Mouse (Mus musculus) right cerebral cortex, postnatal 4 days (tissue): ENCODE measurements around the gene Phgr1.
A peak's percentile ranks its signal among the peaks of the same experiment; 100 is the strongest.

Source experiments
- DNase-seq: peaks from one replicate; pipeline ENCODE4 v3.0.0-alpha.2; 2022

Gene Phgr1

GRCm38 (mm10) chr2:118772158-118772874 is at the start of gene Phgr1:
Phgr1 (plus strand) TSS chr2:118772769.
- no peak for DNase-seq

DNA sequence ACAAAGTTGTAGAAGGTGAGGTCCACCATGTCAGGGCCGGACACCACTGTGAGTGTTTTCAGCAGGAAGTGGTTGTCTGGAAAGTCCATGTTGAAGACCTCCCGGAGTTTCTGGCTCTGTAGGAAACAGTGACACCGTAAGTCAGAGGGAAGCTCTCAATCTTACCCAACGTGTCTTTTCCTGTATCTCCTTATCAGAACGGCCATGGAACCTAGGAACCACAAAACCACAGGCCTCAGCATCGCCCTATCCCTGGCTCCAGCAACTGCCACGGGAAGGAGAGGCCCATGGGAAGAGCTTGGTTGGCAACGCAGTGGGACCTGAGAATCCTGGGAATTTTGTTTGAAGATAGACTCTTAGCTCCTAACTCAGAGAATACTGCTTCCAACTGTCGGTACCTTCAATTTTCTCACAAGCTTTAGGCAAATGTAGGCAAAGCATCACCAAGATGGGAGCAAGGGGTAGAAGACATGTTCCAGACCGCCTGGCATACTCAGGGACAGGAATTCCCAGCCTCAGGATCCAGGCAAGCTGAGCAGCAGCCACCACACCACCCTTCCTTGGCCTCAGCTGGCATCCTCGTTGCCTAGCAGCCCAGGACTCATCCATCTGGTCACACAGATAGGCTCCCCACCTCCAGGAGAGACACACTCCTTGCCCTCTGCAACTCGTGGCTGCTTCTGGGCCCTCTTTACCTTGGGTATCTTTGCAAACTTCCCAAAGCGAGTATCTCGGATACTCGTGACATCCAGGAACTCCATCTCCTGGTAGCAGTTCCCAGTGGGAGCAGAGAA is 48.7 kb upstream of the Phgr1 start:
- DNase-seq = no peak

DNA sequence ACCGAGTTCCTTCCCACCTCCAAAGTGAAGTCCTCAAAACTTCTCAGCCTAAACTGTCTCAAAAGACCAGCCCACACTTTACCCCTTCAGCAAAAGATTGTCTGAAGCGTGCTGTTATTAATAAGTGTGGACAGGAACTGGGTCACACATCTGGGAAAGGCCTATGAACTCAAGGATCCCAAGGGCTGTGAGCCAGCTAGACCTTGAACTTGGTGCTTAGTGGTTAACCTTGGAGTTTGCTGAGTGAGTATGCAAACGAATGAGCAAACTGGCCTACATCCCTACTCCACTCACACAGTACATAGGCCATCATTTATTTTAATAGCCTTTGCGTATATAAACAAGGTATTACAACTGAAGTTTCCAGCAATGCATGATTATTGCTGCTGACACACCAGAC is 47.1 kb upstream of the Phgr1 start:
- DNase-seq = no peak

DNA sequence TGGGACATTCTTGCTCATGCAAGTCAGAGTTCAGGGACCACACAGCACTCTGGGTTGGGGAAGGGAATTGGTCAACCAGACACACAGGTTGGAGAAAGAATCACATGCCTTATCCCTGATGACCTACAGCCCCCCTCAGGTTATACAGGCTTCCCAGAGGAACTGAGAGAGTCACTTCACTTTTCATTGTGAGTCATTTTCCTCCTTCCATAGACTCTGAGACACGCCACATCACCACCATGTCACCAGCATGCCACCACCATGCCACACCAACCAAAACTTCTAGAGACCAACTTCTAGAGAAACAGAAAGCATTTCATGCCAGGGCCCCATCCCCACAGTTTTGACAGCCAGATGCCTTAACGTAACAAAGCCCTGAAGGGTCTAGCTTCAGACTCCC is 45.7 kb upstream of the Phgr1 start:
- no peak for DNase-seq

- no peak for DNase-seq
Measured at GRCm38 (mm10) chr2:118727911-118728310, 44.7 kb upstream of the Phgr1 start.

GRCm38 (mm10) chr2:118728337-118728736 is 44.2 kb upstream of the Phgr1 start, which contains the start of gene Plcb2:
Plcb2 (minus strand) TSS chr2:118728438.
- DNase-seq = no peak

DNA sequence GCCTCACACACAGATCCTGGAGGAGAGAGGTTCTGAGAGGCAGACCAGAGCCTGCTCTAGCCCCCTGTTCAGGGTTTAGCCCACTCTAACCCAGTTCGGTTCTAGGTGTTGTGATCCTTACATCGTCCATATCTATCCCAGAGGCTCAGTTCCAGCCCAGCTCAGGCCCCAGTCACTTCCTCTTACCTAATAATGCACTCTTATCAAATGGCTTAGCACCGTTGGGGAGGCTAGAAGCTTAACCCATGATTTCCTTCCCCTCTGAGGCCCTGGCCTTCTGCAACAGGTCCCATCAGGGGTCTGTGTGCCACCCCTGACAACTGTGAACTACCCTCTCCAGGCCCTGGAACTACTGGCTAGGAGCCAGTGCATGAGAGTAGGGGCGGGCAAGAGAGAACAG is 43.4 kb upstream of the Phgr1 start:
- no peak for DNase-seq

GRCm38 (mm10) chr2:118729816-118730621 is 42.5 kb upstream of the Phgr1 start:
- no peak for DNase-seq

- DNase-seq = peak; percentile 82
Measured at GRCm38 (mm10) chr2:118730622-118730915, 42.0 kb upstream of the Phgr1 start.

GRCm38 (mm10) chr2:118731981-118732380 is 40.6 kb upstream of the Phgr1 start:
- DNase-seq = no peak

DNA sequence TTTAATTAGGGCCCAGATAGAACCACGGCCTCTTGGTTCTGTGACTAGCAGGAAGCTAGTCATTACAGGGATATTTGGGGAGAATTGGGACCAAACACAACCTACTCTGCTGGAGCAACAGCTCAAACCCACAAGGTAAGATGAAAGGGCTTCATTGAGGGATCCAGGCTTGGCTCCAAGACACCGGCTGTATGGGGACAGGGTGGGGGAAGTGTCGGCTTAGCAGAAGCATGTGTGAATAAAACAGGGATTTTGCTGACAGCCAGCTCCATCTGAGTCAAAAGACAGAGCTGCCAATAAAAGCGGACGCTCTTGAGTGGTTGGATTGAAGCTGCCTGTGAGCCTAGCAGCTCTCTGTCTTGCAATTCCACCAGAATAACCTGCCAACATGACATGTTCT is 39.2 kb upstream of the Phgr1 start:
- DNase-seq = peak; percentile 44

DNA sequence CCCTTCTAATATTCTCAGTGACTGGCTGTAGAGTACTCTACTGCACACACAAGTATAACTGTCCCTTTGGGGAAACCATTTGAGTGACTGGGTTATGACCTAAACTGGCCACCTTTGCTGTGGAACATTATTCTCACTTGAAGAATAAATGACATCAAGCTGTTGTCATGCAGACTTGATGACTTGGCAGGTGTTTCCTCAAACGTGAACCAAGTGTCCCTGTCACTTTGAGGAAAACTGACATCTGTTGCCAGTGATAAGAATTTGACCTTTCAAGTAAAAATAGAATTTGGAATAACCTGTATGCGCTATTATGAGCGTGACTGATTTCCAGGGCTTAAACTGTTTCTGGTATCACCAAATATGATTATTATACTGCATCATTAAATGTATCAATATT is 32.2 kb upstream of the Phgr1 start:
- DNase-seq = no peak

- DNase-seq = no peak
Measured at GRCm38 (mm10) chr2:118741183-118741582, 31.4 kb upstream of the Phgr1 start.

GRCm38 (mm10) chr2:118743261-118743943 is 29.2 kb upstream of the Phgr1 start:
- DNase-seq = no peak

- DNase-seq = no peak
Measured at GRCm38 (mm10) chr2:118744621-118745020, 27.9 kb upstream of the Phgr1 start.

DNA sequence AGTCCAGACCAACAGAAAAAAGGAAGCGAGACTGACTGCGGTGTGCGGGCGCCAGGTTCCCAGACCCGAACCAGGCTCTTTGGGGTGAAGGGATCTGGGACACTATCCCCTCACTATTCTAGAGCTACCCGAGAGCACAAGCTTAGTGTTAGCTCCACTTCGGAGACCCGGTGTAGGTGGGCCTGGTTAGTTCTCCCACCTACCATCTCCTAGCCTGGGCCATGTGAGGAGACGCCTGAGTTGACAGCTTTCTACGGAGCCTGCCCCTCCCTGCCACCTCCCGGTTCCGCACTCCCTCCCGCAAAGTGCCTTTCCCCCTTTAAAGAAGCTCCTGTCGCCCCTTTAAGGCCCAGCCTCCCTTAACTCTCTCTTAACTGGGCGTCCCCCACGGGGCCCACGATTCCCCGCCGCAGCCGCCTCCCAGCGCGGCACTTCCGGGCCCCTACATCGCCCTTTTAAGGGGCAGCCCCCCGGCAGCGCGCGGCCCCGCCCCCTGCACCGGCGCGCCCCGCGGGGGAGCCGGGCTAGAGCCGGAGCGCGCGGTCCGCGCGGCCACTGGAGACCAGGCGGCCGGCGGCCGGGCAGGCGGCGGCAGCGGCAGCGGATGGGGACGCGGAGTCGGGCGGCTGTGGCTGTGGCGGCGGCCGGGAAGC is 27.2 kb upstream of the Phgr1 start, which contains the start of gene Inafm2:
Gene Inafm2, plus strand, starts transcription at position 527 of the 653 bp plus-strand sequence.
- DNase-seq = peak; percentile 88

- peak; percentile 37 for DNase-seq
Measured at GRCm38 (mm10) chr2:118745915-118746901, 26.4 kb upstream of the Phgr1 start.

DNA sequence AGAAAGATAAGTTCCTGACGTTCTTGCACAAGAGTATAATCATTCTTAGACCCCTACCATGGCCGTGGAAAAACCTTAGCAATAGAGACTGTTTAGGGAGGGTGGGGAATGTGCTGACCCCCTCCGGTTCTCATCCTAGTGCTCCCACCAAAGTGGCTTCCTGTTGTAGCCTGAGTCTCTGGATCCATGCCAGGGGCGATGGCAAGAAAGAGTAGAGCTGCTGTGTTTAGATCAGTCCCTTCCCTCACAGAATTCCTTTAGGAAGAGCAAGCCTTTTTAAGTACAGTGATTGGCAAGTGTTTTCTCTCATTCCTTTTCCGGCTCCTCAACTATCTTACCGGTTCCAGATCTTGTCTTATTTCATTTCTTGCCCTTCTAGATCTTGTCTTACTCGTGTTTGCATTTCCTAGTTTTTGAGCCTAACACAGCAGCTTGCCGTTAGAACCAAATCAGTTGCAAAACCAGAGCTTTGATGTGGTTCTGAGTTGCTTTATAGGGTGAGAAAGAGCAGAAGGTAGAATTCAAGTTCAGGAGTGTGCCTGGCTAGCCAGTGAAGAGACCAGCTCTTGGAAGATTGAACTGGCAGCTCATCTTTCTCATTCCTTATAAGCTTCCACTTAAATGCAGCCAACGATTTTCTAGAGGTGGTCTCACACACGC is 25.1 kb upstream of the Phgr1 start:
- DNase-seq = peak; percentile 47

DNA sequence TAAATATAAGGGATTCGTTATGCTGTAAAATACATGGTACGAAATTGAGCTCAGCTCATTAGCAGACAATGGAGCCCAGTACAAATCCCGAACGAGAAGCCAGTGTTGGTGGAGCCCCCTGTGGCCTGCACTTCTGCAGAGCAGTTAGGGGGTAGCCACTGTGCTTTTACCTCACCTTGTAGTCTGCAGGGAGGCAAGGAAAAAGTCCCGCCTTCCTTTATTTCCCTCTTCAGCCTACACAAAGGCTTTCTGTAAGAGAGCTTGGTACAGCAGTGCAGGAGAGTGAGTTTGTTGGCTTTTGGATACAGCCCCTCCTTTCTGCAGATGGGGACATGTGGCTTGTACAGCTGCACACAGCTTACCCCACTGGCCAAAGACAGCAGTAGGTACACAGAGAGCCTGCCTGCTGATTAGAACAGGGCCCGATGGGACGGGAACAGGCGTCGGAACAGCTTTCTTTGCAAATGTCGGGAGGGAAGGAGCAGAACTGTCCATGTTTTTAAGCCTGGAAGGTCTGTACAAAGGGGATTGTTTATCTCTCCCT is 23.2 kb upstream of the Phgr1 start:
- DNase-seq = no peak

DNA sequence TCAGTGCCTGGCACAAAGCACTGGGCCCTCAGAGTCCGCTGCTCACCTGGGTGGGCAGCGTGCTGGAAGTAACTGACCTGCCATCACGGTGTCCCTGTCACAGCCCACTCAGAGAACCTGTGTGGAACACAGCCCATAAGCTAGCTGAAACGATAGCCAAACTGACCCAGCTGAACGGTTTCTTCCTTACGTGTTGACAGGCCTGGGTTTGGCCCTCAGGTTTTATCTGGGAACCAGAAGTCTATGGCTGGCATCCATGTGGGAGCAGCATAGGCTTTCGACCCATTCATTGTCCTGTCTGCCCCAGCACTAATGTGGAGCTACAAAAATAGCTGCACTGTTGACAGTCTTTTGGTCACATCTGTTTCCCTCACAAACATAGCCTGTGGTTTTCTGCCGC is 22.1 kb upstream of the Phgr1 start:
- DNase-seq = no peak
